Mouse (Mus musculus) midbrain, embryonic 15.5 days (tissue): ENCODE results near the gene P2ry1. TPM values are rescaled to one million over a fixed set of nuclear protein-coding genes. Genes with fewer than 3 reads are reported as not detected.
A peak's percentile ranks its signal among the peaks of the same experiment; 100 is the strongest.

Source experiments
- ATAC-seq: fragments of 200-750 bp; cut with Nextera tagmentation; replicated peaks from 2 replicates; pipeline ENCODE4 v1.8.0; 2017; ENCODE audit warnings: moderate TSS enrichment
- H3K27ac ChIP-seq: fragments of 300-500 bp; sonication (generic); 2 replicates; pipeline ENCODE4 v1.5.1; 2015; ENCODE audit warnings: mild to moderate bottlenecking, inconsistent platforms
- H3K27me3 ChIP-seq: fragments of 300-500 bp; sonication (generic); replicated peaks from 2 replicates; pipeline ENCODE4 v1.6.1; 2015; ENCODE audit warnings: inconsistent platforms
- H3K36me3 ChIP-seq: fragments of 300-500 bp; sonication (generic); replicated peaks from 2 replicates; pipeline ENCODE4 v1.6.1; 2015; ENCODE audit warnings: inconsistent platforms
- H3K4me1 ChIP-seq: fragments of 300-500 bp; sonication (generic); 2 replicates; pipeline ENCODE4 v1.6.1; 2015; ENCODE audit warnings: inconsistent platforms
- H3K4me2 ChIP-seq: fragments of 300-500 bp; sonication (generic); 2 replicates; pipeline ENCODE4 v1.6.1; 2015; ENCODE audit warnings: inconsistent platforms, mild to moderate bottlenecking, moderate library complexity
- H3K4me3 ChIP-seq: fragments of 300-500 bp; sonication (generic); 2 replicates; pipeline ENCODE4 v1.5.1; 2015; ENCODE audit warnings: mild to moderate bottlenecking, inconsistent platforms
- H3K9ac ChIP-seq: fragments of 300-500 bp; sonication (generic); 2 replicates; pipeline ENCODE4 v1.6.1; 2015; ENCODE audit warnings: mild to moderate bottlenecking, inconsistent platforms
- H3K9me3 ChIP-seq: fragments of 300-500 bp; sonication (generic); 2 replicates; pipeline ENCODE4 v1.6.1; 2016; ENCODE audit warnings: inconsistent platforms
- WGBS: fragments of 180-500 bp; shearing (Covaris S2); methylation state at CpG from one replicate; pipeline ENCODE4 v1.1.7; 2015; ENCODE audit warnings: mixed read lengths; 5-methylcytosine and 5-hydroxymethylcytosine counted together
- polyA plus RNA-seq: library from polyadenylated mRNA; unstranded; fragments of >200 nt; fragmentation: Nextera tagmentation; extraction: Ambion mirVana; gene quantifications from 2 replicates; pipeline ENCODE4 v1.2.1, GENCODE M21; 2015

The P2ry1 gene
- polyA plus RNA-seq, 1 experiment from 2014 or later: 5.4 TPM

DNA sequence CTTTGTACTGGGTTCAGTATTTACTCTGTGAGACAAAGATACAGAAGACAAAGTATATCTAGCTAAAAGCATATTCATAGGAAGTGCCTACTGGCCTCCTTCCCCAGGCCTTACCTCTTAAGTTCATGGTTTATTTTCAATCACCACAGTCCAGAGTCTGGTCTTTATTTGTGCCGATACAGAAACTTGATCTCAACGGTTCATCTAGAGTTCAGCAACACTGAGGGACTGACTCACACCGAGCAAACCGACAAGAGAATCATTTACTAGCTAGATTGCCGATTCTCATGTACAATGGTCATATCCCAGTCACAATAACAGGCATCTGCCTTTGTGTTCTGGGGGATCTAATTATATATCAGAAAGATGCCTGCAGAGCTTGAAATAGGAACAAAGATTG, 9.1 kb downstream of the P2ry1 start:
- no peaks in the 10 kb centered on the region for H3K4me1 ChIP-seq
- H3K36me3 ChIP-seq: no peaks in the 10 kb centered on the region
- H3K4me3 ChIP-seq: no peak overlapping the region
- 68% methylated on average over 5 of the region's 5 CpGs for WGBS
- H3K9me3 ChIP-seq: no peaks in the 10 kb centered on the region
- no peak for ATAC-seq
- no peak overlapping the region for H3K4me2 ChIP-seq
- H3K9ac ChIP-seq: no peak overlapping the region
- H3K27me3 ChIP-seq: no peaks in the 10 kb centered on the region
- no peak overlapping the region for H3K27ac ChIP-seq

DNA sequence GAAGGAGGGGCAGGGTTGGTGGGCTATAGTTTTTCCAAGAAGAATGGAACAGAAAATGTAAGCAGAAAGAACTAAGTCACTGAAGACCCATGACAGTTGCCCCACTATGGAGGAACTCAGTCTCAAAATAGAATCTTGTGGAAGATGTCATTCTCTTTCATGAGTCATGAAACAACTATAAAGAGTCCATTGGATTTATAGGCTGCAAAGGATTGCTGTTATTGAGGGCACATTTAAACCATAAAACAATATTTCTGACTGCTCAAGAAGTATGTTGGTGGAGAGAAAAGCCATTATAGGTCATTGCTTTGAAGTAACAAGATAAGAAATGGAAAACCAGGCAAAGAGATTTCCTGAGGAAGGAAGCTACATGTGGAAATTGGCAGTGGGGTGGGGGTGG, 10.0 kb downstream of the P2ry1 start:
- no peaks in the 10 kb centered on the region for H3K4me1 ChIP-seq
- H3K9me3 ChIP-seq: no peaks in the 10 kb centered on the region
- H3K27me3 ChIP-seq: no peaks in the 10 kb centered on the region
- no peaks in the 10 kb centered on the region for H3K36me3 ChIP-seq
- no peak overlapping the region for H3K27ac ChIP-seq
- no peak overlapping the region for H3K9ac ChIP-seq
- no peak for ATAC-seq
- no peak overlapping the region for H3K4me3 ChIP-seq
- no peak overlapping the region for H3K4me2 ChIP-seq

- Histone ChIP-seq H3K9ac (no peak overlapping the region), H3K27me3 (no peaks in the 10 kb centered on the region), H3K27ac (no peak overlapping the region), H3K4me2 (no peak overlapping the region), H3K4me1 (no peaks in the 10 kb centered on the region), H3K36me3 (no peaks in the 10 kb centered on the region), H3K9me3 (no peaks in the 10 kb centered on the region), H3K4me3 (no peak overlapping the region)
- 95% methylated on average over 2 of the region's 2 CpGs for WGBS
- ATAC-seq: no peak
Measured at GRCm38 (mm10) chr3:61016733-61017132, 14.1 kb downstream of the P2ry1 start.

GRCm38 (mm10) chr3:61032100-61032499, 29.5 kb downstream of the P2ry1 start:
- ATAC-seq: no peak
- Histone ChIP-seq H3K9ac (no peak overlapping the region), H3K4me2 (no peak overlapping the region), H3K27me3 (no peaks in the 10 kb centered on the region), H3K4me1 (no peaks in the 10 kb centered on the region), H3K36me3 (no peaks in the 10 kb centered on the region), H3K27ac (no peak overlapping the region), H3K4me3 (no peak overlapping the region), H3K9me3 (no peaks in the 10 kb centered on the region)
- 87% methylated on average over 4 of the region's 4 CpGs for WGBS

DNA sequence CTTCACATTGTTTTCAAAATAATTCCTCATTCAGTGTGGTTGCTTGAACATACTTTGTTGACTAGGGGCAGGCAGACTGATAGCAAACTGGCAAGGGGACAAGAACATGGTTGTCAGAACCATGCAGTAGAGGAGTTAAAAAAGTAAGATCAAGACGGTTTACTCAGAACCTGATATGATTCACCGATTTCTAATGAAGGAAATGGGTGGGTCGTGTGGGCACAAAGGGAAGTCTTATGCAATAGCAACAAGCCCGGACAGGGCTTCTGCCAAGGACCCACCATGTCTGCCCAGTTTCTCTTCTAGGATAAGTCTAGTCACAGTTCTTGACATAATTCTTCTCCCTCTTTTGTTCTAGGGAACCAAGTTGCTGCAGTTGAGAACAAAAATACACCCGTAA, 33.0 kb downstream of the P2ry1 start:
- H3K4me3 ChIP-seq: no peak overlapping the region
- ATAC-seq: no peak
- H3K27ac ChIP-seq: no peak overlapping the region
- no peak overlapping the region for H3K9ac ChIP-seq
- 88% methylated on average over 5 of the region's 5 CpGs for WGBS
- no peaks in the 10 kb centered on the region for H3K27me3 ChIP-seq
- no peaks in the 10 kb centered on the region for H3K4me1 ChIP-seq
- H3K36me3 ChIP-seq: no peaks in the 10 kb centered on the region
- H3K4me2 ChIP-seq: no peak overlapping the region
- H3K9me3 ChIP-seq: no peaks in the 10 kb centered on the region

- WGBS: 62% methylated on average over 5 of the region's 5 CpGs
- H3K4me1 ChIP-seq: no peaks in the 10 kb centered on the region
- no peak overlapping the region for H3K4me2 ChIP-seq
- H3K36me3 ChIP-seq: no peaks in the 10 kb centered on the region
- H3K27me3 ChIP-seq: no peaks in the 10 kb centered on the region
- H3K9me3 ChIP-seq: no peaks in the 10 kb centered on the region
- no peak overlapping the region for H3K27ac ChIP-seq
- ATAC-seq: no peak
- no peak overlapping the region for H3K4me3 ChIP-seq
- no peak overlapping the region for H3K9ac ChIP-seq
Measured at GRCm38 (mm10) chr3:61039916-61040315, 37.3 kb downstream of the P2ry1 start.

- Histone ChIP-seq H3K4me1 (no peaks in the 10 kb centered on the region), H3K4me3 (no peak overlapping the region), H3K27ac (no peak overlapping the region), H3K27me3 (no peaks in the 10 kb centered on the region), H3K9me3 (no peaks in the 10 kb centered on the region), H3K9ac (no peak overlapping the region), H3K4me2 (no peak overlapping the region), H3K36me3 (no peaks in the 10 kb centered on the region)
- ATAC-seq: 0 out of 2 replicates have a peak, but pooled peaks have one; percentile 42
- 75% methylated on average over 3 of the region's 3 CpGs for WGBS
Measured at GRCm38 (mm10) chr3:61049976-61050672, 47.5 kb downstream of the P2ry1 start.
